Mouse (Mus musculus): ENCODE measurements around the gene Il6. TPM values are rescaled to one million over a fixed set of nuclear protein-coding genes. Genes with fewer than 3 reads are reported as not detected.
"Not testable (repeated sequence)": the region's sequence is repeated elsewhere in the genome, so short reads cannot be mapped to it uniquely, and the experiment has no call there.

The Il6 gene
- polyA plus RNA-seq, 1 experiment from 2014 or later, result not detected

GRCm38 (mm10) chr5:30000921-30001320 is 12.0 kb upstream of the Il6 start:
- no peak overlapping the region for H3K27ac ChIP-seq (ENCODE audit: low read depth, low read length)
- no peak overlapping the region for H3K4me2 ChIP-seq (ENCODE audit: low read depth, low read length, severe bottlenecking)
- DNase-seq (ENCODE audit: low spot score) (no peak), ATAC-seq (replicated peaks; ENCODE audit: low FRiP score) (no peak)
- 82% methylated on average over 3 of the region's 3 CpGs for WGBS
- no peaks in the 10 kb centered on the region for H3K36me3 ChIP-seq (ENCODE audit: control insufficient read depth, insufficient read depth, low read length)
- no peaks in the 10 kb centered on the region for H3K27me3 ChIP-seq (ENCODE audit: control insufficient read depth, insufficient read depth, low read length)
- no peaks in the 10 kb centered on the region for H3K9me3 ChIP-seq (ENCODE audit: control insufficient read depth, low read length)
- H3K4me3 ChIP-seq (ENCODE audit: low read depth, low read length), result no peak overlapping the region
- H3K9ac ChIP-seq (ENCODE audit: low read length), result no peak overlapping the region
- H3K4me1 ChIP-seq (replicated peaks; ENCODE audit: control insufficient read depth, insufficient read depth, low read length), result no peaks in the 10 kb centered on the region

- WGBS, result 63% methylated on average over 2 of the region's 2 CpGs
- no peak overlapping the region for H3K4me2 ChIP-seq (ENCODE audit: low read depth, low read length, severe bottlenecking)
- DNase-seq (ENCODE audit: low spot score), result no peak
- H3K9me3 ChIP-seq (ENCODE audit: control insufficient read depth, low read length), result no peaks in the 10 kb centered on the region
- no peaks in the 10 kb centered on the region for H3K4me1 ChIP-seq (replicated peaks; ENCODE audit: control insufficient read depth, insufficient read depth, low read length)
- no peak overlapping the region for H3K27ac ChIP-seq (ENCODE audit: low read depth, low read length)
- H3K36me3 ChIP-seq (ENCODE audit: control insufficient read depth, insufficient read depth, low read length), result no peaks in the 10 kb centered on the region
- ATAC-seq (replicated peaks; ENCODE audit: low FRiP score), result no peak
- H3K9ac ChIP-seq (ENCODE audit: low read length), result no peak overlapping the region
- H3K27me3 ChIP-seq (ENCODE audit: control insufficient read depth, insufficient read depth, low read length), result no peaks in the 10 kb centered on the region
- no peak overlapping the region for H3K4me3 ChIP-seq (ENCODE audit: low read depth, low read length)
Measured at GRCm38 (mm10) chr5:30014580-30014979, 1.7 kb downstream of the Il6 start.

- not testable (repeated sequence) for H3K4me3 ChIP-seq (ENCODE audit: low read depth, low read length); ATAC-seq (replicated peaks; ENCODE audit: low FRiP score); H3K4me2 ChIP-seq (ENCODE audit: low read depth, low read length, severe bottlenecking); H3K27me3 ChIP-seq (ENCODE audit: control insufficient read depth, insufficient read depth, low read length); H3K4me1 ChIP-seq (replicated peaks; ENCODE audit: control insufficient read depth, insufficient read depth, low read length); H3K9me3 ChIP-seq (ENCODE audit: control insufficient read depth, low read length); H3K9ac ChIP-seq (ENCODE audit: low read length); H3K36me3 ChIP-seq (ENCODE audit: control insufficient read depth, insufficient read depth, low read length); DNase-seq (ENCODE audit: low spot score); H3K27ac ChIP-seq (ENCODE audit: low read depth, low read length)
- 86% methylated on average over 4 of the region's 4 CpGs for WGBS
Measured at GRCm38 (mm10) chr5:30035862-30036261, 22.9 kb downstream of the Il6 start.

- 93% methylated on average over 2 of the region's 2 CpGs for WGBS
Measured at GRCm38 (mm10) chr5:30037111-30037510, 24.2 kb downstream of the Il6 start.

GRCm38 (mm10) chr5:30039324-30039723 is 26.4 kb downstream of the Il6 start:
- H3K4me2 ChIP-seq (ENCODE audit: low read depth, low read length, severe bottlenecking); H3K9me3 ChIP-seq (ENCODE audit: control insufficient read depth, low read length); DNase-seq (ENCODE audit: low spot score); H3K27me3 ChIP-seq (ENCODE audit: control insufficient read depth, insufficient read depth, low read length); H3K4me3 ChIP-seq (ENCODE audit: low read depth, low read length); H3K4me1 ChIP-seq (replicated peaks; ENCODE audit: control insufficient read depth, insufficient read depth, low read length); H3K27ac ChIP-seq (ENCODE audit: low read depth, low read length); H3K9ac ChIP-seq (ENCODE audit: low read length); ATAC-seq (replicated peaks; ENCODE audit: low FRiP score); H3K36me3 ChIP-seq (ENCODE audit: control insufficient read depth, insufficient read depth, low read length): not testable (repeated sequence)
- WGBS, result 95% methylated on average over 5 of the region's 5 CpGs

More at GRCm38 (mm10) chr5:30037111-30037510, 24.2 kb downstream of the Il6 start:
- H3K36me3 ChIP-seq (ENCODE audit: control insufficient read depth, insufficient read depth, low read length); ATAC-seq (replicated peaks; ENCODE audit: low FRiP score); H3K4me2 ChIP-seq (ENCODE audit: low read depth, low read length, severe bottlenecking); DNase-seq (ENCODE audit: low spot score); H3K9ac ChIP-seq (ENCODE audit: low read length); H3K27ac ChIP-seq (ENCODE audit: low read depth, low read length); H3K4me3 ChIP-seq (ENCODE audit: low read depth, low read length); H3K27me3 ChIP-seq (ENCODE audit: control insufficient read depth, insufficient read depth, low read length); H3K4me1 ChIP-seq (replicated peaks; ENCODE audit: control insufficient read depth, insufficient read depth, low read length); H3K9me3 ChIP-seq (ENCODE audit: control insufficient read depth, low read length): not testable (repeated sequence)

GRCm38 (mm10) chr5:30039841-30040240 is 26.9 kb downstream of the Il6 start:
- DNase-seq (ENCODE audit: low spot score); H3K4me1 ChIP-seq (replicated peaks; ENCODE audit: control insufficient read depth, insufficient read depth, low read length); H3K27me3 ChIP-seq (ENCODE audit: control insufficient read depth, insufficient read depth, low read length); H3K4me3 ChIP-seq (ENCODE audit: low read depth, low read length); H3K4me2 ChIP-seq (ENCODE audit: low read depth, low read length, severe bottlenecking); H3K36me3 ChIP-seq (ENCODE audit: control insufficient read depth, insufficient read depth, low read length); ATAC-seq (replicated peaks; ENCODE audit: low FRiP score); H3K9ac ChIP-seq (ENCODE audit: low read length); H3K27ac ChIP-seq (ENCODE audit: low read depth, low read length); H3K9me3 ChIP-seq (ENCODE audit: control insufficient read depth, low read length): not testable (repeated sequence)
- WGBS, result 80% methylated on average over 4 of the region's 4 CpGs

GRCm38 (mm10) chr5:30058216-30058731 is 45.4 kb downstream of the Il6 start:
- no peak overlapping the region for H3K27ac ChIP-seq (ENCODE audit: low read depth, low read length)
- no peaks in the 10 kb centered on the region for H3K4me1 ChIP-seq (replicated peaks; ENCODE audit: control insufficient read depth, insufficient read depth, low read length)
- peaks cover 9% of the 10 kb centered on the region; the same call in 1 of the 2 replicates for H3K36me3 ChIP-seq (ENCODE audit: control insufficient read depth, insufficient read depth, low read length)
- H3K4me2 ChIP-seq (ENCODE audit: low read depth, low read length, severe bottlenecking), result no peak overlapping the region
- no peaks in the 10 kb centered on the region for H3K27me3 ChIP-seq (ENCODE audit: control insufficient read depth, insufficient read depth, low read length)
- ATAC-seq (replicated peaks; ENCODE audit: low FRiP score) (no peak), DNase-seq (ENCODE audit: low spot score) (no peak)
- H3K9ac ChIP-seq (ENCODE audit: low read length), result no peak overlapping the region
- no peak overlapping the region for H3K4me3 ChIP-seq (ENCODE audit: low read depth, low read length)
- WGBS, result 56% methylated on average over 6 of the region's 6 CpGs
- H3K9me3 ChIP-seq (ENCODE audit: control insufficient read depth, low read length), result no peaks in the 10 kb centered on the region

- 56% methylated on average over 5 of the region's 5 CpGs for WGBS
- DNase-seq (ENCODE audit: low spot score); ATAC-seq (replicated peaks; ENCODE audit: low FRiP score); H3K27ac ChIP-seq (ENCODE audit: low read depth, low read length); H3K4me3 ChIP-seq (ENCODE audit: low read depth, low read length); H3K27me3 ChIP-seq (ENCODE audit: control insufficient read depth, insufficient read depth, low read length); H3K4me2 ChIP-seq (ENCODE audit: low read depth, low read length, severe bottlenecking); H3K9me3 ChIP-seq (ENCODE audit: control insufficient read depth, low read length); H3K9ac ChIP-seq (ENCODE audit: low read length); H3K4me1 ChIP-seq (replicated peaks; ENCODE audit: control insufficient read depth, insufficient read depth, low read length): not testable (repeated sequence)
- peaks cover 11% of the 10 kb centered on the region; the same call in 1 of the 2 replicates for H3K36me3 ChIP-seq (ENCODE audit: control insufficient read depth, insufficient read depth, low read length)
Measured at GRCm38 (mm10) chr5:30059607-30060006, 46.7 kb downstream of the Il6 start.

GRCm38 (mm10) chr5:30067726-30068125 is 54.8 kb downstream of the Il6 start:
- Histone ChIP-seq H3K27ac (ENCODE audit: low read depth, low read length) (no peak overlapping the region), H3K36me3 (ENCODE audit: control insufficient read depth, insufficient read depth, low read length) (peaks cover 11% of the 10 kb centered on the region; the same call in 1 of the 2 replicates), H3K9me3 (ENCODE audit: control insufficient read depth, low read length) (no peaks in the 10 kb centered on the region), H3K4me1 (replicated peaks; ENCODE audit: control insufficient read depth, insufficient read depth, low read length) (no peaks in the 10 kb centered on the region), H3K4me2 (ENCODE audit: low read depth, low read length, severe bottlenecking) (no peak overlapping the region), H3K9ac (ENCODE audit: low read length) (no peak overlapping the region), H3K4me3 (ENCODE audit: low read depth, low read length) (no peak overlapping the region), H3K27me3 (ENCODE audit: control insufficient read depth, insufficient read depth, low read length) (no peaks in the 10 kb centered on the region)
- WGBS, result 81% methylated on average over 6 of the region's 6 CpGs
- DNase-seq (ENCODE audit: low spot score) (no peak), ATAC-seq (replicated peaks; ENCODE audit: low FRiP score) (no peak)
